Mouse (Mus musculus) hindbrain, embryonic 11.5 days (tissue): ENCODE results near the gene Hic1. TPM values are rescaled to one million over a fixed set of nuclear protein-coding genes. Genes with fewer than 3 reads are reported as not detected.

Source experiments
- ATAC-seq: fragments of 200-750 bp; cut with Nextera tagmentation; 2 replicates; pipeline ENCODE4 v1.8.0; 2017; ENCODE audit warnings: mild to moderate bottlenecking, moderate TSS enrichment, moderate library complexity; ENCODE audit not compliant: low FRiP score
- DNase-seq: peaks from one replicate; pipeline ENCODE4 v3.0.0-alpha.2; 2015; ENCODE audit warnings: low spot score
- H3K27ac ChIP-seq: fragments of 300-500 bp; sonication (generic); 2 replicates; pipeline ENCODE4 v1.5.1; 2014; ENCODE audit warnings: mild to moderate bottlenecking, low read depth, low read length
- H3K27me3 ChIP-seq: fragments of 300-500 bp; sonication (generic); 2 replicates; pipeline ENCODE4 v1.6.1; 2014; ENCODE audit warnings: mild to moderate bottlenecking, low read length, moderate library complexity, mixed read lengths; ENCODE audit not compliant: control insufficient read depth, insufficient read depth
- H3K36me3 ChIP-seq: fragments of 300-500 bp; sonication (generic); 2 replicates; pipeline ENCODE4 v1.6.1; 2014; ENCODE audit warnings: mild to moderate bottlenecking, low read length, moderate library complexity, mixed read lengths; ENCODE audit not compliant: control insufficient read depth, insufficient read depth
- H3K4me1 ChIP-seq: fragments of 300-500 bp; sonication (generic); replicated peaks from 2 replicates; pipeline ENCODE4 v1.6.1; 2014; ENCODE audit warnings: low read length, mixed read lengths; ENCODE audit not compliant: control insufficient read depth, insufficient read depth
- H3K4me2 ChIP-seq: fragments of 300-500 bp; sonication (generic); replicated peaks from 2 replicates; pipeline ENCODE4 v1.6.1; 2014; ENCODE audit warnings: mild to moderate bottlenecking, low read depth, low read length
- H3K4me3 ChIP-seq: fragments of 300-500 bp; sonication (generic); 2 replicates; pipeline ENCODE4 v1.5.1; 2014; ENCODE audit warnings: low read depth, low read length
- H3K9ac ChIP-seq: fragments of 300-500 bp; sonication (generic); 2 replicates; pipeline ENCODE4 v1.6.1; 2014; ENCODE audit warnings: low read depth, low read length
- H3K9me3 ChIP-seq: fragments of 300-500 bp; sonication (generic); 2 replicates; pipeline ENCODE4 v1.6.1; 2016; ENCODE audit warnings: low read length; ENCODE audit not compliant: control insufficient read depth
- WGBS: fragments of 180-500 bp; shearing (Covaris S2); extraction: QIAGEN DNeasy Blood & Tissue Kit; methylation state at CpG from one replicate; pipeline ENCODE4 v1.1.7; 2014; 5-methylcytosine and 5-hydroxymethylcytosine counted together
- polyA plus RNA-seq: library from polyadenylated mRNA; unstranded; fragments of >200 nt; fragmentation: Nextera tagmentation; extraction: Ambion mirVana; gene quantifications from 2 replicates; pipeline ENCODE4 v1.2.1, GENCODE M21; 2014

Gene Hic1
- polyA plus RNA-seq, 1 experiment from 2014 or later, result 0.90 TPM

- WGBS, result 0% methylated on average over 59 of the region's 71 CpGs
- H3K27me3 ChIP-seq, result peaks cover 50% of the 10 kb centered on the region
- H3K27ac ChIP-seq, result no peak overlapping the region
- ATAC-seq (peak; percentile 70), DNase-seq (peak; percentile 89)
- H3K4me2 ChIP-seq, result peak overlapping the region; percentile 76
- H3K36me3 ChIP-seq, result no peaks in the 10 kb centered on the region
- no peaks in the 10 kb centered on the region for H3K9me3 ChIP-seq
- peak overlapping the region; percentile 62 for H3K4me3 ChIP-seq
- peak overlapping the region; percentile 47 for H3K9ac ChIP-seq
- peaks cover 31% of the 10 kb centered on the region for H3K4me1 ChIP-seq
Measured at GRCm38 (mm10) chr11:75173095-75173798, 3.9 kb upstream of the Hic1 start.

- H3K27me3 ChIP-seq, result peaks cover 59% of the 10 kb centered on the region
- DNase-seq (peak; percentile 64), ATAC-seq (peak; percentile 6; the same call in 1 of the 2 replicates)
- H3K27ac ChIP-seq, result no peak overlapping the region
- peak overlapping the region; percentile 62 for H3K4me3 ChIP-seq
- H3K36me3 ChIP-seq, result no peaks in the 10 kb centered on the region
- no peaks in the 10 kb centered on the region for H3K9me3 ChIP-seq
- peak overlapping the region; percentile 47; the same call in 1 of the 2 replicates for H3K9ac ChIP-seq
- WGBS, result under 1% methylated on average over 71 of the region's 75 CpGs
- peaks cover 28% of the 10 kb centered on the region for H3K4me1 ChIP-seq
- H3K4me2 ChIP-seq, result peak overlapping the region; percentile 76
Measured at GRCm38 (mm10) chr11:75172151-75173094, 3.1 kb upstream of the Hic1 start.

GRCm38 (mm10) chr11:75171186-75171865, 2.0 kb upstream of the Hic1 start:
- H3K4me1 ChIP-seq, result peaks cover 32% of the 10 kb centered on the region
- no peaks in the 10 kb centered on the region for H3K36me3 ChIP-seq
- no peaks in the 10 kb centered on the region for H3K9me3 ChIP-seq
- ATAC-seq, result no peak
- H3K4me2 ChIP-seq, result 0 out of 2 replicates have a peak overlapping the region, but pooled peaks have one; percentile 76
- H3K27me3 ChIP-seq, result peaks cover 70% of the 10 kb centered on the region
- H3K9ac ChIP-seq, result no peak overlapping the region
- no peak overlapping the region for H3K27ac ChIP-seq
- 7% methylated on average over 17 of the region's 17 CpGs for WGBS
- DNase-seq, result no peak
- H3K4me3 ChIP-seq, result no peak overlapping the region

- peaks cover 35% of the 10 kb centered on the region for H3K4me1 ChIP-seq
Measured at GRCm38 (mm10) chr11:75170136-75170751, 925 bp upstream of the Hic1 start.

GRCm38 (mm10) chr11:75168590-75169361, 543 bp downstream of the Hic1 start:
- H3K4me1 ChIP-seq, result peaks cover 31% of the 10 kb centered on the region
- DNase-seq, result peak; percentile 86

More at GRCm38 (mm10) chr11:75170136-75170751, 925 bp upstream of the Hic1 start:
- Histone ChIP-seq H3K36me3 (no peaks in the 10 kb centered on the region), H3K27me3 (peaks cover 80% of the 10 kb centered on the region), H3K4me2 (peak overlapping the region; percentile 57), H3K9me3 (no peaks in the 10 kb centered on the region), H3K4me3 (peak overlapping the region; percentile 41), H3K27ac (no peak overlapping the region), H3K9ac (no peak overlapping the region)
- ATAC-seq, result peak; percentile 48; the same call in 1 of the 2 replicates
- DNase-seq, result peak; percentile 93
- under 1% methylated on average over 38 of the region's 38 CpGs for WGBS

GRCm38 (mm10) chr11:75167643-75168589, 1.4 kb downstream of the Hic1 start:
- peak overlapping the region; percentile 85 for H3K4me2 ChIP-seq
- no peaks in the 10 kb centered on the region for H3K36me3 ChIP-seq
- H3K27me3 ChIP-seq, result peaks cover 99% of the 10 kb centered on the region
- H3K9ac ChIP-seq, result peak overlapping the region; percentile 47
- DNase-seq (peak; percentile 55), ATAC-seq (no peak)
- peak overlapping the region; percentile 49 for H3K4me3 ChIP-seq
- H3K9me3 ChIP-seq, result no peaks in the 10 kb centered on the region
- peaks cover 28% of the 10 kb centered on the region for H3K4me1 ChIP-seq
- H3K27ac ChIP-seq, result no peak overlapping the region
- WGBS, result 3% methylated on average over 49 of the region's 63 CpGs

More at GRCm38 (mm10) chr11:75168590-75169361, 543 bp downstream of the Hic1 start:
- peak overlapping the region; percentile 85 for H3K4me2 ChIP-seq
- peaks cover 95% of the 10 kb centered on the region for H3K27me3 ChIP-seq
- H3K36me3 ChIP-seq, result no peaks in the 10 kb centered on the region
- ATAC-seq, result no peak
- under 1% methylated on average over 66 of the region's 83 CpGs for WGBS
- peak overlapping the region; percentile 47; the same call in 1 of the 2 replicates for H3K9ac ChIP-seq
- H3K4me3 ChIP-seq, result peak overlapping the region; percentile 49
- H3K27ac ChIP-seq, result no peak overlapping the region
- H3K9me3 ChIP-seq, result no peaks in the 10 kb centered on the region
